Mouse (Mus musculus): ENCODE measurements around the gene Szrd1.

GRCm38 (mm10) chr4:141146491-141147033, 7.0 kb upstream of the Szrd1 start:
- no peak for TF ChIP-seq POLR2A (IDR thresholded peaks at IDR 0.05; ENCODE audit: low read depth, low read length)
- TF ChIP-seq CTCF (IDR thresholded peaks at IDR 0.05; ENCODE audit: borderline replicate concordance, insufficient read depth, low read length): no peak

Measured in embryonic fibroblast, embryonic 13.5 days (primary cell).